Mouse (Mus musculus) myocyte (in vitro differentiated cells): ENCODE data around the gene Gadd45gip1.

Experiments
- CEBPB ChIP-seq: IDR thresholded peaks from 2 replicates; pipeline ENCODE4 v1.6.1; 2011; ENCODE audit warnings: mild to moderate bottlenecking, moderate library complexity; ENCODE audit not compliant: poor library complexity, insufficient read depth, severe bottlenecking
- MYOD1 ChIP-seq, 3 experiments: IDR thresholded peaks; one replicate each; pipeline ENCODE4 v1.6.1; 2011; ENCODE audit warnings: control low read depth in 2 of 3, low read depth in 2 of 3, mild to moderate bottlenecking in 2 of 3, moderate library complexity in 1 of 3; ENCODE audit not compliant: insufficient read length in 2 of 3, control insufficient read depth in 1 of 3
- MYOG ChIP-seq, 3 experiments: IDR thresholded peaks; one replicate each; pipeline ENCODE4 v1.6.1; 2011; ENCODE audit warnings: control low read depth in 2 of 3, low read depth in 2 of 3, mild to moderate bottlenecking in 2 of 3; ENCODE audit not compliant: insufficient read length in 2 of 3, control insufficient read depth in 1 of 3, insufficient read depth in 1 of 3
- POLR2A ChIP-seq: IDR thresholded peaks from one replicate; pipeline ENCODE4 v1.6.1; 2011; ENCODE audit warnings: low read depth, mild to moderate bottlenecking, control low read depth, moderate library complexity; ENCODE audit not compliant: insufficient read length
- POLR2AphosphoS2 ChIP-seq: IDR thresholded peaks from one replicate; pipeline ENCODE4 v1.6.1; 2011; ENCODE audit warnings: low read depth, control low read depth; ENCODE audit not compliant: insufficient read length

DNA sequence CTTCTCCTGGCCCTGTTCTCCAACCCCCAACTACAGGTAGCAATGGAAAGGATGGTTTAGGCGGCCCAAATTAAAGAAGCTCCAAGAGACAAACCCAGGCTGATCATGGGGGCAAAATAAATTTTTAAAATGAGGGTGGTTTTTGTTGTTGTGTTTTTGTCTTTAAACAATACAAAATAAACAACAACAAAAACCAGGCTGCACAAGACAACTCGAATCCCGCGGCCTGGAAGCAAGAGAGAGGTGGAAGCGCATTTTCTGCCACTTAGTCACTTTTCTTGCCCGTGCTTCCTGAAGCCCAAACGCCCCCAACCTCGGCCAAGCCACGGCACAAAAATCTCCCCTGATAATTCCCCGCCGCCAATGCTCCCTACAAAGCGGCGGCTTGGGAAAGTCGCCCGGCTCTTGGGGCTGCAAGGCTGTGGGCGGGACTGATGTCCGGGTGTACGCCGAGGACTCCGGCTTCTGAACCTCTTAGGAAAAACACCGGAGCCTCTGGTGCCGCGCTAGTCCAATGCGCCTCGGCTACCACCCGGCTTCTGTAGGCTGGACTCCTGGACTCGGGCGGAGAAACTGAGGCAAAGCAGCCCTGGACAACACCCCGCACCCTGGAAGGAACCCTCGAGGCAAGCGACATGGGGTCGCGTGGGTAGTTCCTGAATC, 47.3 kb upstream of the Gadd45gip1 start:
- TF ChIP-seq POLR2A (no peak), MYOG (IDR thresholded peaks at IDR 0.05; ENCODE audit: control insufficient read depth in 1 of 3, insufficient read depth in 1 of 3, insufficient read length in 2 of 3, low read depth in 2 of 3) (no peak), POLR2AphosphoS2 (no peak), MYOD1 (IDR thresholded peaks at IDR 0.05; ENCODE audit: control insufficient read depth in 1 of 3, insufficient read length in 2 of 3, low read depth in 2 of 3) (no peak), CEBPB (no peak)
